Mouse (Mus musculus) midbrain, embryonic 15.5 days (tissue): ENCODE measurements around the gene Slc38a10. TPM values are rescaled to one million over a fixed set of nuclear protein-coding genes. Genes with fewer than 3 reads are reported as not detected.

Experiments used
- ATAC-seq: fragments of 200-750 bp; cut with Nextera tagmentation; replicated peaks from 2 replicates; pipeline ENCODE4 v1.8.0; 2017; ENCODE audit warnings: moderate TSS enrichment
- H3K27ac ChIP-seq: fragments of 300-500 bp; sonication (generic); 2 replicates; pipeline ENCODE4 v1.5.1; 2015; ENCODE audit warnings: mild to moderate bottlenecking, inconsistent platforms
- H3K27me3 ChIP-seq: fragments of 300-500 bp; sonication (generic); replicated peaks from 2 replicates; pipeline ENCODE4 v1.6.1; 2015; ENCODE audit warnings: inconsistent platforms
- H3K36me3 ChIP-seq: fragments of 300-500 bp; sonication (generic); replicated peaks from 2 replicates; pipeline ENCODE4 v1.6.1; 2015; ENCODE audit warnings: inconsistent platforms
- H3K4me1 ChIP-seq: fragments of 300-500 bp; sonication (generic); 2 replicates; pipeline ENCODE4 v1.6.1; 2015; ENCODE audit warnings: inconsistent platforms
- H3K4me2 ChIP-seq: fragments of 300-500 bp; sonication (generic); 2 replicates; pipeline ENCODE4 v1.6.1; 2015; ENCODE audit warnings: inconsistent platforms, mild to moderate bottlenecking, moderate library complexity
- H3K4me3 ChIP-seq: fragments of 300-500 bp; sonication (generic); 2 replicates; pipeline ENCODE4 v1.5.1; 2015; ENCODE audit warnings: mild to moderate bottlenecking, inconsistent platforms
- H3K9ac ChIP-seq: fragments of 300-500 bp; sonication (generic); 2 replicates; pipeline ENCODE4 v1.6.1; 2015; ENCODE audit warnings: mild to moderate bottlenecking, inconsistent platforms
- H3K9me3 ChIP-seq: fragments of 300-500 bp; sonication (generic); 2 replicates; pipeline ENCODE4 v1.6.1; 2016; ENCODE audit warnings: inconsistent platforms
- WGBS: fragments of 180-500 bp; shearing (Covaris S2); methylation state at CpG from one replicate; pipeline ENCODE4 v1.1.7; 2015; ENCODE audit warnings: mixed read lengths; 5-methylcytosine and 5-hydroxymethylcytosine counted together
- polyA plus RNA-seq: library from polyadenylated mRNA; unstranded; fragments of >200 nt; fragmentation: Nextera tagmentation; extraction: Ambion mirVana; gene quantifications from 2 replicates; pipeline ENCODE4 v1.2.1, GENCODE M21; 2015

Gene Slc38a10
- polyA plus RNA-seq, 1 experiment from 2014 or later: 125 TPM

DNA sequence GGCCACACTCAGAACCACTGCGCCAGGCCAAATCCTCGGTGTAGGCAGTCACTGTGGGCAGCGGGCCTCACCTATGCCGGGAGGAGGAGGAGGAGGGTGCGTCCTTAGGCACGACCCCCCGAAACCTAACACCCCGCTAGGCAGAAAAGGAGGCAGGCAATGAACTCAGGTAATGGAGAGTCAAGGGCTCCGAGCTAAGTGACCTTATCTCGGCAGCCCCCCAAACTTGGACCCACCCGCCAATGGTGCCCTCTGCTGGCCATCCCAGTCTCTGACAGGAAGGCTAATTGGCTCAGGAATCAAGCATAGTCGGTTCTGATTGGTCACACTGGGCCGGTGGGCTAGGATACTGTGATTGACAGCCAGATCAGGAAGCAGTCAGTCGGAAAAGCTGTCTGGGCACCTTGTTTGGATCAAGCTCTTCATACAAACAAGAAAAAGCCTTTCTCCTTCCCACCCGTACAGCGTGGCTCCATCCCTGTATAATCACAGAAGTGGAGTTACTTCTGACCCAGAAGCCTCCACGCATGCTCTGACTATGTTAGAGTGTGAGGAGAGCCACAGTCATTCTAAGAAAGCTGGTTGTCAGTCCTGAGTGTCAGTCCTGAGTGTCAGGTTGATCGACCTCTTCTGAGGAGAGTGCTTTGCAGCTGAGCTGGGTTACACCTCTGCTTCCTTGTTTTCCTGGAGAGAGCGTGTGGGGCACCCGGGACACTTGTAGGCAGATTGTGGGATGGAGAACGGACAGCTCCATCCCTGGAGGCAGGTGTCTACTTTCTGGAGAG, 18.3 kb upstream of the Slc38a10 start:
- peak; percentile 86 for ATAC-seq
- Histone ChIP-seq H3K9ac (peak overlapping the region; percentile 22; the same call in 1 of the 2 replicates), H3K27me3 (no peaks in the 10 kb centered on the region), H3K36me3 (no peaks in the 10 kb centered on the region), H3K4me1 (peaks cover 18% of the 10 kb centered on the region), H3K4me3 (peak overlapping the region; percentile 19), H3K27ac (0 out of 2 replicates have a peak overlapping the region, but pooled peaks have one; percentile 42), H3K4me2 (peak overlapping the region; percentile 50), H3K9me3 (no peaks in the 10 kb centered on the region)
- WGBS: 22% methylated on average over 20 of the region's 21 CpGs

DNA sequence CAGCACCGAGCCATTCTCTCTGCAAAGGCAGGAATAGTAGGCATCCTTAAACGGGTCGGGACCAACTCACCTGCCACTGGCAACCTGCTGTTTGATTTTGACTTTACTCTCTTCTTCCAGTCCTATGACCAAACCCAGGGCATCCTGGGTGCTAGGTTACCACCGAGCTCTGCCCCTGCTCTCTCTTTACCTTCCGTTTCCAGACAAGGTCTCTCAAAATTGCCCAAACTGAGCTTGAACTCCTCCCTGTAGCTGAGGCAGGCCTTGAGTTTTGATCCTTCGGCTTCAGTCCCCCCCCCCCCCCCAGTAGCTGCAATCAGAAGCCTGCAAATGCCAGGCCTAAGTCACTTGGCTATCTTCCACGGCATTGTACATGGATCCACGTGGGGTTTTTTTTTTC, 17.4 kb upstream of the Slc38a10 start:
- H3K27me3 ChIP-seq: no peaks in the 10 kb centered on the region
- peaks cover 18% of the 10 kb centered on the region for H3K4me1 ChIP-seq
- H3K9ac ChIP-seq: no peak overlapping the region
- H3K27ac ChIP-seq: no peak overlapping the region
- H3K4me2 ChIP-seq: no peak overlapping the region
- no peaks in the 10 kb centered on the region for H3K9me3 ChIP-seq
- H3K4me3 ChIP-seq: no peak overlapping the region
- ATAC-seq: no peak
- no peaks in the 10 kb centered on the region for H3K36me3 ChIP-seq
- WGBS: 76% methylated on average over 8 of the region's 8 CpGs

GRCm38 (mm10) chr11:120167921-120168356, 16.8 kb upstream of the Slc38a10 start:
- ATAC-seq: no peak
- Histone ChIP-seq H3K36me3 (no peaks in the 10 kb centered on the region), H3K27ac (no peak overlapping the region), H3K4me1 (peaks cover 18% of the 10 kb centered on the region), H3K27me3 (no peaks in the 10 kb centered on the region), H3K4me2 (no peak overlapping the region), H3K4me3 (no peak overlapping the region), H3K9ac (no peak overlapping the region), H3K9me3 (no peaks in the 10 kb centered on the region)
- WGBS: 37% methylated on average over 12 of the region's 12 CpGs

- WGBS: 40% methylated on average over 5 of the region's 5 CpGs
- H3K27ac ChIP-seq: no peak overlapping the region
These were observed 15.9 kb upstream of the Slc38a10 start for GRCm38 (mm10) chr11:120167059-120167458.

GRCm38 (mm10) chr11:120164471-120165261, 13.5 kb upstream of the Slc38a10 start:
- Histone ChIP-seq H3K4me1 (peaks cover 13% of the 10 kb centered on the region), H3K36me3 (no peaks in the 10 kb centered on the region), H3K9me3 (no peaks in the 10 kb centered on the region), H3K27ac (no peak overlapping the region), H3K4me3 (no peak overlapping the region), H3K9ac (no peak overlapping the region), H3K27me3 (no peaks in the 10 kb centered on the region), H3K4me2 (no peak overlapping the region)
- ATAC-seq: no peak
- WGBS: 65% methylated on average over 17 of the region's 17 CpGs

More at GRCm38 (mm10) chr11:120167059-120167458, 15.9 kb upstream of the Slc38a10 start:
- Histone ChIP-seq H3K4me2 (no peak overlapping the region), H3K27me3 (no peaks in the 10 kb centered on the region), H3K9me3 (no peaks in the 10 kb centered on the region), H3K4me3 (no peak overlapping the region), H3K9ac (no peak overlapping the region), H3K4me1 (peaks cover 18% of the 10 kb centered on the region), H3K36me3 (no peaks in the 10 kb centered on the region)
- ATAC-seq: no peak

GRCm38 (mm10) chr11:120164028-120164427, 12.9 kb upstream of the Slc38a10 start:
- H3K4me2 ChIP-seq: no peak overlapping the region
- no peak overlapping the region for H3K27ac ChIP-seq
- H3K4me1 ChIP-seq: peaks cover 7% of the 10 kb centered on the region
- H3K27me3 ChIP-seq: no peaks in the 10 kb centered on the region
- ATAC-seq: no peak
- WGBS: 73% methylated on average over 5 of the region's 5 CpGs
- no peak overlapping the region for H3K4me3 ChIP-seq
- H3K9me3 ChIP-seq: no peaks in the 10 kb centered on the region
- no peaks in the 10 kb centered on the region for H3K36me3 ChIP-seq
- H3K9ac ChIP-seq: no peak overlapping the region

- Histone ChIP-seq H3K4me3 (no peak overlapping the region), H3K9ac (no peak overlapping the region), H3K4me1 (peaks cover 4% of the 10 kb centered on the region), H3K4me2 (no peak overlapping the region), H3K27ac (no peak overlapping the region), H3K36me3 (no peaks in the 10 kb centered on the region), H3K9me3 (no peaks in the 10 kb centered on the region), H3K27me3 (no peaks in the 10 kb centered on the region)
- 94% methylated on average over 3 of the region's 3 CpGs for WGBS
- ATAC-seq: no peak
These were observed 12.1 kb upstream of the Slc38a10 start for GRCm38 (mm10) chr11:120163207-120163606.

- Histone ChIP-seq H3K27me3 (no peaks in the 10 kb centered on the region), H3K36me3 (no peaks in the 10 kb centered on the region), H3K4me3 (no peak overlapping the region), H3K4me2 (no peak overlapping the region), H3K27ac (no peak overlapping the region), H3K4me1 (no peaks in the 10 kb centered on the region), H3K9me3 (no peaks in the 10 kb centered on the region), H3K9ac (no peak overlapping the region)
- ATAC-seq: no peak
- 40% methylated on average over 4 of the region's 4 CpGs for WGBS
These were observed 10.1 kb upstream of the Slc38a10 start for GRCm38 (mm10) chr11:120161245-120161644.

GRCm38 (mm10) chr11:120160478-120160877, 9.3 kb upstream of the Slc38a10 start:
- Histone ChIP-seq H3K4me2 (no peak overlapping the region), H3K36me3 (no peaks in the 10 kb centered on the region), H3K4me3 (no peak overlapping the region), H3K9ac (no peak overlapping the region), H3K27ac (no peak overlapping the region), H3K4me1 (no peaks in the 10 kb centered on the region), H3K27me3 (no peaks in the 10 kb centered on the region), H3K9me3 (no peaks in the 10 kb centered on the region)
- ATAC-seq: no peak
- 70% methylated on average over 4 of the region's 4 CpGs for WGBS

DNA sequence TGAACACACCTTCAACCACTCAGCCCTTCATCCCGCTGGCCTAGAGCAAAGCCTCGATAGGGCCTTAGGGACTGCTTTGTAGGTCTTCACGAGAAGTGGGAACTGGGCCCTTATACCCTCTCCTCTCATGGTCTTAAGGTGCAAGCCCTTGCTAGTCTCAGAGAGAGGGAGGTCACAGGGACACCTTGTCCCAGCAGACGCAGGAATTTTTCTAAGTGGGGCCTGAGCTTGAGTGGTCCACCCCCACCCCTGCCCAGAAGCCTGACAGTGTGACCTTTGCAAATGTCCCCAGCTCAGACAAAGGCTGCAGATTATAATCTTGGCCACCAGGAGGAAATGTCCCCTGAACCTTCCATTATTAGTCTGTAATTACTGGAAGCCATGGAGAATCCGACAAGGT, 8.5 kb upstream of the Slc38a10 start:
- Histone ChIP-seq H3K4me3 (no peak overlapping the region), H3K4me2 (no peak overlapping the region), H3K9me3 (no peaks in the 10 kb centered on the region), H3K27me3 (no peaks in the 10 kb centered on the region), H3K4me1 (no peaks in the 10 kb centered on the region), H3K36me3 (no peaks in the 10 kb centered on the region), H3K27ac (no peak overlapping the region), H3K9ac (no peak overlapping the region)
- ATAC-seq: no peak
- WGBS: 57% methylated on average over 5 of the region's 5 CpGs

DNA sequence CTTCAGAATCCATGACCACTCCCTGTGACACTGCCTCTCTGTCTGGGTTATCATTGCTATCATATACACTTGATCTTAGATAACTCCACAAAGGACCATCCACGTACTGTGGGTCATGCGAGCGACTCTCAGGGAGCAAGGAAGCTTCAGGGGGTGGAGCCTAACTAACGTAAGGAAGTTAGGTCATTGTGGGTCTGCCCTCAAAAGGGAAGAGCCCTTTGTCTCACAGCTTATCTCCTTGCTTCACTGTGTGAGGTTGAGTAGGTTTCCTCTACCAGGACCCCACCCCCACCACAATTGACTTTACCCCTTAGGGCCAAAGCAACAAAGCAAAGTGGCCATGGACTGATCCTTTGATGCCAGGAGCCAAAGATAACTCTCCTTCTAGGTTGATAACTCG, 7.7 kb upstream of the Slc38a10 start:
- Histone ChIP-seq H3K36me3 (no peaks in the 10 kb centered on the region), H3K4me3 (no peak overlapping the region), H3K27ac (no peak overlapping the region), H3K4me1 (no peaks in the 10 kb centered on the region), H3K4me2 (no peak overlapping the region), H3K27me3 (no peaks in the 10 kb centered on the region), H3K9me3 (no peaks in the 10 kb centered on the region), H3K9ac (no peak overlapping the region)
- 56% methylated on average over 5 of the region's 5 CpGs for WGBS
- no peak for ATAC-seq

GRCm38 (mm10) chr11:120150440-120151112, 570 bp downstream of the Slc38a10 start:
- Histone ChIP-seq H3K27ac (peak overlapping the region; percentile 74), H3K4me3 (peak overlapping the region; percentile 65), H3K4me2 (peak overlapping the region; percentile 79), H3K9ac (peak overlapping the region; percentile 70), H3K27me3 (no peaks in the 10 kb centered on the region), H3K4me1 (peaks cover 22% of the 10 kb centered on the region), H3K9me3 (no peaks in the 10 kb centered on the region), H3K36me3 (no peaks in the 10 kb centered on the region)
- peak; percentile 62 for ATAC-seq
- WGBS: under 1% methylated on average over 44 of the region's 44 CpGs
